Mouse (Mus musculus): ENCODE data around the gene Tbxas1.

Tbxas1 gene

DNA sequence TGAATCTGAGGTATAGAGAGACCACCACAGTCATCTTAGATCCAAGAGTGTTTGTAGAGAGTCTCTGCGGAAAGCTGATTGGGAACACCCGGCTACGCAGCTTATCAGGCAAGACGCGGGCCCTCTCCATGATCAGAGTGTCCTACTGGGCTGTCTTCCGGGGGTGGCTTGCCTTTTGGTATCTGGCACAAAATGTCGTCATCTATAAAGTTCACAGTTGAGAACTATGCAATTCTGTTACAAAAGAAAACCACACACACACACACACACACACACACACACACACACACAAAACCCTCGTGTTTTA is 46.6 kb downstream of the Tbxas1 start:
- no peak for DNase-seq (ENCODE audit: low read depth in 1 of 2, low spot score in 2 of 2)

DNA sequence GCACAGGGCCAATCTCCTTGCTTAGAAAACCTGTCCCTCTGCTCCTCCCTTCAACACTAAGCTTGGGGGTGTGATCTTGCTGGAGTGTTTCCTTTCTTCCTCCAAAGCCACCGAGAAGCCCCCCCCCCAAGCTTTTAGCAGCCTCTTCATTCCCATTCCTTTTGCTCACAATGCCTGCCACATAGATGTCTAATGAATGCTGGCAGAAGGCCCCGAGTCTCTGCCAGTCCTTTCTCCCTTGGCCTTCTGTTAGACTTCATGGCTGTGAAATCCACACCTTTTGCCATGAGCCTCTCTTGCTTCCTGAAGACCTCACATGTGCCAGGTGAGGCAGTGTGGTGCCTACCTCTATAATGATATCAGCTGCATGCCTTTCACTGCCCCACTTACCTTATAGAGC is 47.3 kb downstream of the Tbxas1 start:
- no peak for DNase-seq (ENCODE audit: low read depth in 1 of 2, low spot score in 2 of 2)

DNA sequence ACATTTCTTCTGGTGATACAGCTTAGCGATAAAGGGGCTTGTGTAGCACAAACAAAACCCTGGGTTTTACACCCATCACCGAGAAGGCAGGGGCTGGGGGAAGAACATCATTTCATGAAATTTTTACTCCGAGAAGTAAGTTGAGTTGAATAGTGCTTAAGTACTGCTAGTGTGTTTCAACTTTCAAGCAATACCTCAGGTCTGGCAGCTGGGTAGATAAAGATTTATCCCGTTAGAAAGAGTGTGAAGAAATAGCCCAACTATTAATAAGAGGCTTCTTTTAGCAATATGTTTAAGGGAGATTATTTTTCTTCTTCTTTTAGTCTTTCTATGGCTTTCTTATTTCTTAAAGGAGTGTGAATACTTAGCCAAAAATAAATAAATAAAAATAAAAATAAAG is 48.2 kb downstream of the Tbxas1 start:
- no peak for DNase-seq (ENCODE audit: low read depth in 1 of 2, low spot score in 2 of 2)

DNA sequence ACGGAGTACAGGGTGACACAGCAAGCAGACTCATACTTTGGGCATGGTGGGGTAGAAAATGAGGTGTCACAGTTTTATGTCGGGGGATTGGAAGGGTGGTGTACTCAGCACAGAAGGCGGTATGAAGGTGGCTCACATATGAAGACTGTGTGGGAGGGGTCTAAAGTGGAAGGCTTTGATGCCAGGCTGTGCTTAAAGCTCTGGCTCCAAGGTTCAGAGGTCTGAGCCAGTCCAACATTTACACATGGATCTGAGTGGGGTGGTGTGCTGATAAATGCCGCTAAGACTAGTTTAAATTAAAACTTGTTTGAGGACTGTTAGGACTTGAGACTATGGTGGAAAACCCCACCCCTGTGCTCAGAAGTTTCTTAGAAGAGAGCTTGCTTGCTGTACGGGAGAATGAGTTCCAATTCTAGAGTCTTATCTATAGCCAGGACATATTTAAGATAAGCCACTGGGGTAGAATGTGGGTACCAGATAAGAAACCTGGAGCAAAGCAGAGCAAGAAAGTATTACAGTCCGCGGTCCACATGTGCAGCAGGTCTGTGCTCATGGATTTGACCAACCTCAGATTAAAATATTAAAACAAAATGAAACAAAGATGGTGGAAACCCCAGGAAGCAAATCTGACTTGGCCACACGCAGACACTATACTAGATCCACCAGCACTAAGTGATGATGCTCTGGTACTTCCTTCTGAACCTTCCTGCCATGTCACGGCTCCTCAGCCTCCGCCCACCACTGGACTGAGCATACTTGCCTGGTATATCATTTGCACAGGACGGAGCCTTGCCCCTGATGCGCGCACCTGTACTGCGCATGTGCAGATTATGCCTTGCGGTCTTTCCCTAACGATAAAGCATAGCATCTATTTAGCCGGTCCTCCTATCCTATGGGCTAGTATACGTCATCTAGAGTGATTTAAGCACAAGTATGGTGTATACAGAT is 48.9 kb downstream of the Tbxas1 start:
- no peak for DNase-seq (ENCODE audit: low read depth in 1 of 2, low spot score in 2 of 2)

DNA sequence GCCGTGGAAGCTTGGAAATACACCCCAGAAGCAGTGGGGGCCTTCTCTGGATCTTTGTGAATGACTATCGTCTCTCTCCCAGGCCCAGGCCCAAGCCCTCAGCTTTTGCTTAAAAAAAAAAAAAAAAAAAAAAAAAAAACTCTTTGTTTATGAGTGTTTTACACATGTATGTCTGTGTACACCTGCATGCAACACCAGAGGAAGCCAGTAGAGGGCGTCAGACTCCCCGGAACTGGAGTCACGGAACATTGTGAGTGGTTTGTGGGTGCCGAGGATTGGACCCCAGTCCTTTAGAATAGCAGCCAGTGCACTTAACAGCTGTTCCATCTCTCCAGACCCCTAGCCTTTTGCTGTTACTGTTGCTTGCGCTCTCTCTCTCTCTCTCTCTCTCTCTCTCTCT is 50.5 kb downstream of the Tbxas1 start:
- no peak for DNase-seq (ENCODE audit: low read depth in 1 of 2, low spot score in 2 of 2)

DNA sequence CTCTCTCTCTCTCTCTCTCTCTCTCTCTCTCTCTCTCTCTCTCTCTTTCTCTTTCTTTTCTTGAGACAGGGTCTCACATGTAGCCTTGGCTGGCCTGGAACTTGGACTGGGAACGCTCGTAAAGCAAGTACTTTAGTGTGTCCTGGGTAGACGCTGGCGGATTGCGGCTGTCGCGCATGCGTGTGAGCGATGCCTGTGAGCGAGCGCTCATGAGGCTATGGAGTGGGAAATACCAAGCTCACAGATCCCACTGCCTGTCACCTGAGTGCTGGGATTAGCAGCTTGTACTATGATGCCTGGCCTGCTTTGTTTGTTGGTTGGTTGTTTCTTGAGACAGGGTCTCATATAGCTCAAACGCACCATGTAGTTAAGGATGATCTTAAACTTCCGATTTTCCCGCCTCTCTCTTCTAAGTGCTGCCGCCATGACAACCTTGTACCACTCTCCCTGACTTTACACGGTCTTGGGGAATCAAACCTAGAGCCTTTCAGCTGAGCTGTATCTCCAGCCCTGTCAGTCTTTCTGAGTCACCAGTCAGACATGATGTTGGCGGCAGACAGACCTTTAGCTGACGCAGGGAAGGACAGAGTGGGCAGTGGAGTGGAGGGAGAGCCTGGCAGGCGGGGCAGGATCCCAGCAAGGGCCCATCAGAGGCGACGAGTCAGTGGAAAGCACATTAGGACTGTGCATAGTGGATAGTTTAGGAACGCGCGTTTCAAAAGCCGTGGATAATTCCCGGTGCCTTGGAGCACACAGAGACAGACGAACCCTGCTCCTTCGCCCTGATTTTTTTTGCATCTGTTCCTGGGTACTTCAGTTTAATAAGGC is 51.1 kb downstream of the Tbxas1 start:
- DNase-seq (ENCODE audit: low read depth in 1 of 2, low spot score in 2 of 2): no peak

- DNase-seq (ENCODE audit: low read depth in 1 of 2, low spot score in 2 of 2): no peak
Measured at GRCm38 (mm10) chr6:38926963-38927361, 51.8 kb downstream of the Tbxas1 start.

DNA sequence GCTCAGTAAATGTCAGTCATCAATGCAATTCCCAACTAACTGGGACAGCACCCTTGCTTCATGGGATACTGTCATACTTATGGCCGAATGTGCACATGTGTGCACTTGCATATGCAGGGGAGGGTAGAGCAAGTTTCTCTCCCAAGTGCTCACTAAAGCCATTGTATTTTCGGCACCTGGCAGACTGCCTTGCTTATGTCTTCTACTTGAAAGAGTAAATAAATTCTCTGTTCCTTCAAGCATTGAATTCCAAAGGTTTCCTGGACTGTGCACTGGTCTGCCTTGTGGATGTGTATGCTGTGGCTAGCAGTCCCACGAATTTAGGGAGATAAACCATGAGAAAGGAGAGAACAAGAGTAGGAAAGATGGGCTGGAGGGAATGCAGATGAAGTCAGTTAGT is 53.3 kb downstream of the Tbxas1 start:
- DNase-seq (ENCODE audit: low read depth in 1 of 2, low spot score in 2 of 2): no peak

DNA sequence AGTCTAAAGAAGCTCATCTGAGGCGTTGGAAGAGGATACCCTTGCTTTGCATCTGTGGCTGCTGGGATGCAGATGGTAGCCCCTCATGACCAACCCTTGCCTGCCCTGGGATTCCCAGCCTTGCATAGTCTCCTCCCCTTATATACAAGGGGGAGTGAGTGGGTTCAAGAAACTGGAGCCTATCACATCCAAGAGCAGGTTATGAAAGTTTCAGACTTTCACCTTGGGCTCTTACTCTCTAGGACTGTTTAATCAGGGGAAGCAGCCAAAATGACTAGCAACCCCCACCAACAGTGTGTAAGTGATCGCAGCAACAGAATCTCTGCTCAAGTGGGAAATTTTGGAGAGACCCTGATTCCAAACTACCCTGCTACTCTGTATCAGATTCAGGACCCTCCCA is 60.8 kb downstream of the Tbxas1 start:
- no peak for DNase-seq (ENCODE audit: low read depth in 1 of 2, low spot score in 2 of 2)

DNA sequence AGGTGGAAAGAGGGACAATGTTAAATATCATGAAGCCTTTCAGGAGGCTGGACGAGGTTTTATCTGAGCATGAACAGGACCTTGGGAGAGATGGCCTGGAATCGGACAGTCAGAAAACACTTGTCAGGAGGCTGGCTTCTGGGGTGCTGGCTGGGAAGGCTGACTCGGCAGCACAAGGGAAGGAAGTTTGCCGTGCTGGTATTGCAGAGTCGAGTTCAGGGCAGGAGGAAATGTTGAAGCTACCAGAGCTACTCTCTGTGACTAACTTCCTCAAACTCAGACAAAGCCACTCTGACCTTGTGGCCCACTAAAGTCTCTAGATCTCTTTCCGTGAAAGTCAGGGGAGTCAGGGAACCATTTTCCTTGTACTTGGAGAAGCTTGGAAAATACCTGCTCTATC is 63.2 kb downstream of the Tbxas1 start:
- DNase-seq (ENCODE audit: low read depth in 1 of 2, low spot score in 2 of 2): peak in 1 of 2 experiments; percentile 54

- no peak for DNase-seq (ENCODE audit: low read depth in 1 of 2, low spot score in 2 of 2)
Measured at GRCm38 (mm10) chr6:38939096-38939495, 63.9 kb downstream of the Tbxas1 start.

DNA sequence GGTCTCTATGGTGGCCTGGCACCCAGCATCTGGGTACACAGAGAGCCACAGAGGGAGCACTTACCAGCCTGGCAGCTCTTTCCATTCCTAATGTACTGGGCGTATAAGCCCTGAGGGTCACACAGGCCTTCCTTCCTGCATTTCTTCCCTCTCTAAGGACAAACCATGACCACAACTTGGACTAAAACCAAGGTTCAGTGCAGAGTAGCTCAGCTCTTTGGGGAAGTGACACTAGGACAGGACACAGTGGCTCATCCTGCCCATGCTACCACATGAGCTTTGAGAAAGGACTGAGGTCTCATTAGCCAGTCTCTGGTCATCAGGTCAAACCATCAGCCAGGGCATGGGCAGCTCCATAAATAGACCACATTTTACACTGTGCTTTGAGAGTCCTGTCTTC is 65.8 kb downstream of the Tbxas1 start:
- peak; percentile 29 to 52 for DNase-seq (ENCODE audit: low read depth in 1 of 2, low spot score in 2 of 2)

GRCm38 (mm10) chr6:38942771-38943170 is 67.6 kb downstream of the Tbxas1 start:
- no peak for DNase-seq (ENCODE audit: low read depth in 1 of 2, low spot score in 2 of 2)

DNA sequence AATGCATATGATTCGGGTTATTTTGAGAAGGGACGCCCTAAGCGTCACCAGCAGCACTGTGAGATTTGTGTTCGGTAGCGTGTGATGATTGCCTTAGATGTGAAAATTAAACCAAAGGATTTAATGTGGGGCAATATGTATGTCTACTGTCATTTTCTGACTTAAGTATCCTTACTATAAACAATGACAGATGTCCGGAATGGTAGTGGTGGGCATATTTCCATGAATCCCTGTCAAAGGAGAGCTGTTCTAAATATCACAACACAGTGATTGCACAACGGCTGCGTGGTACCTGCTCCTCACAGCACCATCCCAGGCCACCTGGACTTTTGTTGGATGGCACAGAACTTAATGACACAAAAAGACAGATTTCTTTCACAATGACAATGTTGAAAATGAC is 69.2 kb downstream of the Tbxas1 start:
- no peak for DNase-seq (ENCODE audit: low read depth in 1 of 2, low spot score in 2 of 2)

DNA sequence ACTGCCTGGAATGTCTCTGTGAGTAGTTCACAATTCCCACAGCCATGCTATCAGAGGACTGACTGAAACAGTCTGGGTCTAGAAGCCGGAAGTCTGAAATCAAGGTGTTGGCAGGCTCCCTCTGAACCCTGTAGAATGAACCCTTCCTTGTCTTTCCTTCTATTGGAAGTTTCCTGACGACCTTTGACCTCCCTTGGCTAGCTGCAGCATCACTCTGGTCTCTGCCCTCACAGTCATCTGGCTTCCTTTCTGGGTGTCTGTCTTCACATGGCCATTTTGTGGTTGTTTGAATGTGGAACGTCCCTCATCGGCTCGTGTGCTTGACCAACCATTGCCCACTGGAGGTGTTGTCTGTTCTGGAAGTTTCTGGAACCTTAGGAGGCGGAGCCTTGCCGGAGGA is 69.6 kb downstream of the Tbxas1 start:
- no peak for DNase-seq (ENCODE audit: low read depth in 1 of 2, low spot score in 2 of 2)

- DNase-seq (ENCODE audit: low read depth in 1 of 2, low spot score in 2 of 2): no peak
Measured at GRCm38 (mm10) chr6:38945681-38946080, 70.5 kb downstream of the Tbxas1 start.

GRCm38 (mm10) chr6:38947282-38947681 is 72.1 kb downstream of the Tbxas1 start:
- DNase-seq (ENCODE audit: low read depth in 1 of 2, low spot score in 2 of 2): no peak

GRCm38 (mm10) chr6:38949683-38950161 is 74.5 kb downstream of the Tbxas1 start:
- DNase-seq (ENCODE audit: low read depth in 1 of 2, low spot score in 2 of 2): peak in 1 of 2 experiments; percentile 26

DNA sequence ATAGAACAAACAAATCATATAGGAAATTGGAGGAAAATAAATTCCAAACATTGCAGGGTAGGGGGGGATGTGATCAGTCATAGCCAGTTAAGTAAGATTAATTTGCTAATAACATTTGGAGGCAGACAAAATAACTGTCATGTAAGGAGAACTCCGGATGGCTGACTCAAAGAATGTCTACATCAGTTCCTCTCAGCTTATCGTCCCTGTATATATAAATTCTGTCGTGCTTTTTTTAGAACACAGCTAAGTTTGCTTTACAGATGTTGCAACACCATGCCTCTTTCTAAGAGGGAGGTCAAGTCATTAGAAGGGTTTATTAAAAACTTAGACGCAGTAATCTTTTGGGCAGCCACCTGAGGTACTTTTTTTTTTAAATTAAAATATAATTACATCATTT is 75.1 kb downstream of the Tbxas1 start:
- no peak for DNase-seq (ENCODE audit: low read depth in 1 of 2, low spot score in 2 of 2)

DNA sequence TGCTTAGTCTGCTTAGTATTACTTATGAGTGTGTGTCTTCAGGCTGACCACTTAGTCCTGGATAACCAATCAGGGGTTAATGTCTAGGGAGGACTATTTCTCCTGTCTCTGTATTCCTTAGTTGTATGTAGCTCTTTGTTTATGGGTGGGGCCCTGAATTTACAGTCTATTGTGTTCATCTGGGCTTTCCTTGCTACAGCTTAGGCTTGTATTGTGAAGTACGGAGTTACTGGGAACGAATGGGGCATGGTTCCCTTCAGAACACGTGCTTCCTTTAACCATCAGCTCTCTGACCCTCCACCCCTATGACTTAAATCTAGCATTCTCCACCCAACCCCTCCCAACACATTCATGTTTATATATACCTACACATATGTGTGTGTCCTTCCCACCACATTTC is 75.6 kb downstream of the Tbxas1 start:
- no peak for DNase-seq (ENCODE audit: low read depth in 1 of 2, low spot score in 2 of 2)

- DNase-seq (ENCODE audit: low read depth in 1 of 2, low spot score in 2 of 2): no peak
Measured at GRCm38 (mm10) chr6:38956641-38957040, 81.4 kb downstream of the Tbxas1 start.

- no peak for DNase-seq (ENCODE audit: low read depth in 1 of 2, low spot score in 2 of 2)
Measured at GRCm38 (mm10) chr6:38957246-38957645, 82.0 kb downstream of the Tbxas1 start.
